Mouse (Mus musculus): ENCODE results near the gene Tmem223. TPM values are rescaled to one million over a fixed set of nuclear protein-coding genes. Genes with fewer than 3 reads are reported as not detected.
A peak's percentile ranks its signal among the peaks of the same experiment; 100 is the strongest.

The Tmem223 gene
- polyA plus RNA-seq, 1 experiment: 59.4 TPM

- Histone ChIP-seq H3K4me3 (no peak overlapping the region), H3K79me2 (ENCODE audit: control insufficient read depth, insufficient read depth) (peaks cover 42% of the 10 kb centered on the region), H3K27me3 (ENCODE audit: control insufficient read depth, insufficient read depth, insufficient read length) (no peaks in the 10 kb centered on the region), H3K36me3 (ENCODE audit: control insufficient read depth, insufficient read depth) (peaks cover 43% of the 10 kb centered on the region), H3ac (ENCODE audit: control insufficient read depth, insufficient read length) (no peak overlapping the region), H3K4me2 (ENCODE audit: low read depth) (no peak overlapping the region)
- TF ChIP-seq SRF (IDR thresholded peaks at IDR 0.05; ENCODE audit: control insufficient read depth, insufficient read length, low read depth) (no peak), CEBPB (IDR thresholded peaks at IDR 0.05; ENCODE audit: insufficient read depth, poor library complexity, severe bottlenecking) (no peak), TCF3 (IDR thresholded peaks at IDR 0.05; ENCODE audit: insufficient read length, low read depth) (no peak), MYOD1 (IDR thresholded peaks at IDR 0.05; ENCODE audit: control insufficient read depth in 1 of 3, insufficient read length in 2 of 3, low read depth in 2 of 3) (no peak), USF1 (IDR thresholded peaks at IDR 0.05; ENCODE audit: low read depth) (no peak), TCF12 (IDR thresholded peaks at IDR 0.05; ENCODE audit: insufficient read depth, poor library complexity, severe bottlenecking) (no peak), E2F4 (IDR thresholded peaks at IDR 0.05; ENCODE audit: insufficient read depth) (no peak), MAX (IDR thresholded peaks at IDR 0.05; ENCODE audit: low read depth) (no peak), MYOG (IDR thresholded peaks at IDR 0.05; ENCODE audit: control insufficient read depth in 1 of 3, insufficient read depth in 1 of 3, insufficient read length in 2 of 3, low read depth in 2 of 3) (no peak), POLR2A (IDR thresholded peaks at IDR 0.05; ENCODE audit: insufficient read length, low read depth) (no peak), POLR2AphosphoS2 (IDR thresholded peaks at IDR 0.05; ENCODE audit: insufficient read length, low read depth) (no peak), REST (IDR thresholded peaks at IDR 0.05; ENCODE audit: insufficient read depth, insufficient read length) (no peak)
Measured at GRCm38 (mm10) chr19:8763276-8763675, 7.5 kb upstream of the Tmem223 start.

GRCm38 (mm10) chr19:8765562-8765961 is 5.2 kb upstream of the Tmem223 start:
- H3K36me3 ChIP-seq (ENCODE audit: control insufficient read depth, insufficient read depth): peaks cover 57% of the 10 kb centered on the region
- peaks cover 22% of the 10 kb centered on the region for H3K79me2 ChIP-seq (ENCODE audit: control insufficient read depth, insufficient read depth)
- no peaks in the 10 kb centered on the region for H3K27me3 ChIP-seq (ENCODE audit: control insufficient read depth, insufficient read depth, insufficient read length)
- H3K4me3 ChIP-seq: no peak overlapping the region
- H3ac ChIP-seq (ENCODE audit: control insufficient read depth, insufficient read length): no peak overlapping the region
- TF ChIP-seq MAX (IDR thresholded peaks at IDR 0.05; ENCODE audit: low read depth) (no peak), TCF3 (IDR thresholded peaks at IDR 0.05; ENCODE audit: insufficient read length, low read depth) (no peak), CEBPB (IDR thresholded peaks at IDR 0.05; ENCODE audit: insufficient read depth, poor library complexity, severe bottlenecking) (no peak), SRF (IDR thresholded peaks at IDR 0.05; ENCODE audit: control insufficient read depth, insufficient read length, low read depth) (no peak), E2F4 (IDR thresholded peaks at IDR 0.05; ENCODE audit: insufficient read depth) (no peak), TCF12 (IDR thresholded peaks at IDR 0.05; ENCODE audit: insufficient read depth, poor library complexity, severe bottlenecking) (no peak), POLR2A (IDR thresholded peaks at IDR 0.05; ENCODE audit: insufficient read length, low read depth) (no peak), USF1 (IDR thresholded peaks at IDR 0.05; ENCODE audit: low read depth) (no peak), MYOG (IDR thresholded peaks at IDR 0.05; ENCODE audit: control insufficient read depth in 1 of 3, insufficient read depth in 1 of 3, insufficient read length in 2 of 3, low read depth in 2 of 3) (no peak)
- no peak overlapping the region for H3K4me2 ChIP-seq (ENCODE audit: low read depth)

GRCm38 (mm10) chr19:8772996-8773395 is 2.2 kb downstream of the Tmem223 start:
- H3K4me2 ChIP-seq (ENCODE audit: low read depth): peak overlapping the region; percentile 69
- H3K27me3 ChIP-seq (ENCODE audit: control insufficient read depth, insufficient read depth, insufficient read length): no peaks in the 10 kb centered on the region
- TF ChIP-seq POLR2A (IDR thresholded peaks at IDR 0.05; ENCODE audit: insufficient read length, low read depth) (no peak), USF1 (IDR thresholded peaks at IDR 0.05; ENCODE audit: low read depth) (no peak), MYOG (IDR thresholded peaks at IDR 0.05; ENCODE audit: control insufficient read depth in 1 of 3, insufficient read depth in 1 of 3, insufficient read length in 2 of 3, low read depth in 2 of 3) (no peak)
- H3K36me3 ChIP-seq (ENCODE audit: control insufficient read depth, insufficient read depth): peaks cover 26% of the 10 kb centered on the region
- H3K4me3 ChIP-seq: peak overlapping the region; percentile 66
- no peak overlapping the region for H3ac ChIP-seq (ENCODE audit: control insufficient read depth, insufficient read length)
- H3K79me2 ChIP-seq (ENCODE audit: control insufficient read depth, insufficient read depth): peaks cover 18% of the 10 kb centered on the region

- Histone ChIP-seq H3K36me3 (ENCODE audit: control insufficient read depth, insufficient read depth) (peaks cover 22% of the 10 kb centered on the region), H3K4me3 (peak overlapping the region; percentile 66), H3K4me2 (ENCODE audit: low read depth) (peak overlapping the region; percentile 69), H3K27me3 (ENCODE audit: control insufficient read depth, insufficient read depth, insufficient read length) (no peaks in the 10 kb centered on the region), H3ac (ENCODE audit: control insufficient read depth, insufficient read length) (peak overlapping the region; percentile 93), H3K79me2 (ENCODE audit: control insufficient read depth, insufficient read depth) (peaks cover 18% of the 10 kb centered on the region)
- TF ChIP-seq MAX (IDR thresholded peaks at IDR 0.05; ENCODE audit: low read depth) (no peak), POLR2AphosphoS2 (IDR thresholded peaks at IDR 0.05; ENCODE audit: insufficient read length, low read depth) (peak; percentile 75)
Measured at GRCm38 (mm10) chr19:8773409-8773808, 2.6 kb downstream of the Tmem223 start.

GRCm38 (mm10) chr19:8774086-8774835 is 3.5 kb downstream of the Tmem223 start, which contains the start of gene Tmem179b:
Tmem179b (minus strand) TSS chr19:8774467.
- Histone ChIP-seq H3K36me3 (ENCODE audit: control insufficient read depth, insufficient read depth) (peaks cover 15% of the 10 kb centered on the region), H3K4me3 (peak within 1 kb of the TSS; percentile 66), H3K4me2 (ENCODE audit: low read depth) (peak within 1 kb of the TSS; percentile 83), H3K79me2 (ENCODE audit: control insufficient read depth, insufficient read depth) (peaks cover 18% of the 10 kb centered on the region), H3ac (ENCODE audit: control insufficient read depth, insufficient read length) (peak within 1 kb of the TSS; percentile 93), H3K27me3 (ENCODE audit: control insufficient read depth, insufficient read depth, insufficient read length) (no peaks in the 10 kb centered on the region)
- TF ChIP-seq POLR2A (IDR thresholded peaks at IDR 0.05; ENCODE audit: insufficient read length, low read depth) (peak; percentile 91), CEBPB (IDR thresholded peaks at IDR 0.05; ENCODE audit: insufficient read depth, poor library complexity, severe bottlenecking) (no peak), TCF12 (IDR thresholded peaks at IDR 0.05; ENCODE audit: insufficient read depth, poor library complexity, severe bottlenecking) (no peak), MYOG (IDR thresholded peaks at IDR 0.05; ENCODE audit: control insufficient read depth in 1 of 3, insufficient read depth in 1 of 3, insufficient read length in 2 of 3, low read depth in 2 of 3) (no peak), SRF (IDR thresholded peaks at IDR 0.05; ENCODE audit: control insufficient read depth, insufficient read length, low read depth) (no peak), USF1 (IDR thresholded peaks at IDR 0.05; ENCODE audit: low read depth) (no peak), MYOD1 (IDR thresholded peaks at IDR 0.05; ENCODE audit: control insufficient read depth in 1 of 3, insufficient read length in 2 of 3, low read depth in 2 of 3) (no peak), REST (IDR thresholded peaks at IDR 0.05; ENCODE audit: insufficient read depth, insufficient read length) (no peak), TCF3 (IDR thresholded peaks at IDR 0.05; ENCODE audit: insufficient read length, low read depth) (no peak), POLR2AphosphoS2 (IDR thresholded peaks at IDR 0.05; ENCODE audit: insufficient read length, low read depth) (peak; percentile 99), MAX (IDR thresholded peaks at IDR 0.05; ENCODE audit: low read depth) (no peak), E2F4 (IDR thresholded peaks at IDR 0.05; ENCODE audit: insufficient read depth) (peak; percentile 67)
